In the genomic region with DNA sequence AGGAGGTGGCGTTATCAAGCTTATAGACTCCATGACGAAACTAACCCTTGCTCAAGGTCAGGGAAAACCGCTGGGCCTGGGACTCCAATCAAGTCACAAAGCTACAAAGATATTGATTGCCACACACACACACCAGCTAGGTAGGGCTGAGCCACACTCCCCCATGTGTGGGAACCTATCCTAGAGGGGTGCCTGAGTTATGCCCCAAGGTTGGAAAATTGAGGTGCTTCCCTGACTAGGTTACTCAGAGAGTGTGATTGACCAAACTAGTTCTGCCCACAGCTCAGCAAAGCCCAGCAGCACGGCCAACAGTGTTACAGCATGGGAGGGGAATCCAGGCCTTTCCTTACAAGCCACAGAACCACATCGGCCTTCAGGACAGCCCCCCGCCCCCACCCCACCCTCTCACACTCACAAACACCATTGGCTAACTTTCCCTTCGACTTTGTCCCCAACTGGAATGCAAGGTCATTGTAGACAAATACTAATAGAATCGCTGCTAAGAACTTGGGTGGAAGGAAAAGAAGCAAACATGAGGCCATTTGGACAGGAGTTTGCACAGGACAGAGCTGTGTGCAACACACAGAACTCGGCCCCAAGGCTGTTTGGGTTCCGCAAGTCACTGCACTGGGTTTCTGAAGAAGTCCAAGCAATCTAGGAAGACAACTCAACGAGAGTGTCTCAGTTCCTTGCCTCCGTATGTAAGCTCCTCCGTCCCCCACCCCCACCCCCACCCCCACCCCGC, we compare ENCODE assay signal across 15 mouse cellular contexts. TPM values are rescaled to one million over a fixed set of nuclear protein-coding genes. Genes with fewer than 3 reads are reported as not detected.
DNase-seq lines count a peak whose midpoint lies in the region; ATAC-seq lines count a peak whose summit lies in the region.
"Had no signal": no experiment of that assay in that cellular context is flagged by ENCODE, and none has a peak within 500 bp of the region (broad histone marks: within the 10 kb centered on the region; RNA-seq: fewer than 3 reads in every experiment).

No protein-coding gene starts in this region.

- intact Hi-C loops in heart, postnatal 25 days (cut with DNase I): no loop called here

- H3K27me3 ChIP-seq in heart, embryonic 10.5 days (ENCODE audit: insufficient read depth, poor library complexity, severe bottlenecking): peaks cover 33% of the 10 kb centered on the region
- H3K27me3 ChIP-seq in intestine, embryonic 16.5 days (replicated peaks; ENCODE audit: control insufficient read depth, insufficient read depth, low read length): no peaks in the 10 kb centered on the region
- peaks cover 27% of the 10 kb centered on the region for H3K27me3 ChIP-seq in liver, embryonic 13.5 days
- H3K27me3 ChIP-seq: forebrain, embryonic 15.5 days had no signal

- no peaks in the 10 kb centered on the region for H3K9me3 ChIP-seq in heart, embryonic 10.5 days
- no peaks in the 10 kb centered on the region for H3K9me3 ChIP-seq in intestine, embryonic 16.5 days (ENCODE audit: control insufficient read depth, low read length)
- H3K9me3 ChIP-seq in liver, embryonic 13.5 days (replicated peaks): no peaks in the 10 kb centered on the region
- H3K9me3 ChIP-seq: embryonic facial prominence, embryonic 15.5 days; forebrain, embryonic 15.5 days; midbrain, embryonic 13.5 days had no signal

- WGBS in heart, embryonic 10.5 days: 54% methylated on average over 14 of the region's 14 CpGs
- 46% methylated on average over 14 of the region's 14 CpGs for WGBS in intestine, embryonic 16.5 days
- WGBS in liver, embryonic 13.5 days (ENCODE audit: insufficient replicate concordance): 44% methylated on average over 14 of the region's 14 CpGs

- H3K4me1 ChIP-seq in heart, embryonic 10.5 days: peaks cover 36% of the 10 kb centered on the region
- peaks cover 14% of the 10 kb centered on the region; the same call in 1 of the 2 replicates for H3K4me1 ChIP-seq in intestine, embryonic 16.5 days (ENCODE audit: control insufficient read depth, insufficient read depth, low read length)
- peaks cover 30% of the 10 kb centered on the region for H3K4me1 ChIP-seq in liver, embryonic 13.5 days (replicated peaks)

- peak; percentile 70 for ATAC-seq in intestine, embryonic 16.5 days
- peak; percentile 55 for ATAC-seq in liver, embryonic 13.5 days (ENCODE audit: low read depth)
- ATAC-seq: forebrain, embryonic 15.5 days; midbrain, embryonic 13.5 days had no signal

- no peaks in the 10 kb centered on the region for H3K36me3 ChIP-seq in heart, embryonic 10.5 days
- no peaks in the 10 kb centered on the region for H3K36me3 ChIP-seq in intestine, embryonic 16.5 days (ENCODE audit: control insufficient read depth, insufficient read depth, low read length)
- peaks cover 4% of the 10 kb centered on the region; the same call in 1 of the 2 replicates for H3K36me3 ChIP-seq in liver, embryonic 13.5 days
- H3K36me3 ChIP-seq: embryonic facial prominence, embryonic 15.5 days; forebrain, embryonic 15.5 days; midbrain, embryonic 13.5 days had no signal

- no peak overlapping the region for H3K9ac ChIP-seq in intestine, embryonic 16.5 days (ENCODE audit: low read depth, low read length)
- H3K9ac ChIP-seq in liver, embryonic 13.5 days: no peak overlapping the region
- H3K9ac ChIP-seq: embryonic facial prominence, embryonic 15.5 days; forebrain, embryonic 15.5 days; midbrain, embryonic 13.5 days had no signal

- DNase-seq in heart, embryonic 10.5 days (ENCODE audit: low spot score): no peak
- no peak for DNase-seq in heart, postnatal 25 days (ENCODE audit: low spot score)
- peak; percentile 75 for DNase-seq in 416B (ENCODE audit: low read depth)
- DNase-seq in liver, embryonic 13.5 days: no peak
- no peak for DNase-seq in layer of hippocampus, postnatal 10 days (ENCODE audit: low spot score in 2 of 2)
- no peak for DNase-seq in layer of hippocampus, adult 18-20 months (ENCODE audit: low spot score in 2 of 2)
- DNase-seq in urinary bladder, postnatal 14 days (ENCODE audit: low spot score): no peak

- no peak overlapping the region for H3K4me2 ChIP-seq in intestine, embryonic 16.5 days (ENCODE audit: low read depth, low read length)
- 0 out of 2 replicates have a peak overlapping the region, but pooled peaks have one; percentile 26 for H3K4me2 ChIP-seq in liver, embryonic 13.5 days
- H3K4me2 ChIP-seq: embryonic facial prominence, embryonic 15.5 days; forebrain, embryonic 15.5 days; midbrain, embryonic 13.5 days had no signal

- 0 out of 2 replicates have a peak overlapping the region, but pooled peaks have one; percentile 16 for H3K4me3 ChIP-seq in heart, embryonic 10.5 days
- H3K4me3 ChIP-seq in intestine, embryonic 16.5 days (ENCODE audit: low read length): no peak overlapping the region
- no peak overlapping the region for H3K4me3 ChIP-seq in liver, embryonic 13.5 days (replicated peaks)
- H3K4me3 ChIP-seq: embryonic facial prominence, embryonic 15.5 days; forebrain, embryonic 15.5 days; midbrain, embryonic 13.5 days had no signal

- H3K27ac ChIP-seq in heart, embryonic 10.5 days: peak overlapping the region; percentile 72
- peak overlapping the region; percentile 86 for H3K27ac ChIP-seq in intestine, embryonic 16.5 days (ENCODE audit: low read length)
- peak overlapping the region; percentile 78 for H3K27ac ChIP-seq in liver, embryonic 13.5 days
- H3K27ac ChIP-seq: embryonic facial prominence, embryonic 15.5 days; forebrain, embryonic 15.5 days; midbrain, embryonic 13.5 days had no signal

RNA-seq across cellular contexts. Expression of a gene that starts 4.7 kb away (rescaled TPM):
- polyA plus RNA-seq in heart, embryonic 10.5 days (2016; fragmentation: Nextera tagmentation; extraction: Ambion mirVana): 0.64 and 1.3 TPM in 2 replicates
- 1 to 10 TPM; 1.1 to 1.5 TPM for total RNA-seq in heart, postnatal 25 days (2021)
- polyA plus RNA-seq in intestine, embryonic 16.5 days (2015; fragmentation: Nextera tagmentation; extraction: Ambion mirVana): 1.2 and 1.5 TPM in 2 replicates
- 2.0 and 2.2 TPM in 2 replicates for polyA plus RNA-seq in liver, embryonic 13.5 days (2015; fragmentation: Nextera tagmentation; extraction: Ambion mirVana)
- total RNA-seq in layer of hippocampus, postnatal 10 days (2021): 1 to 10 TPM; 7.6 to 8.1 TPM
- total RNA-seq in layer of hippocampus, adult 18-20 months (2021): 10 to 100 TPM; 16.7 to 17.3 TPM

RNA-seq across cellular contexts. Expression of a gene that starts 14.2 kb away (rescaled TPM):
- polyA plus RNA-seq in heart, embryonic 10.5 days (2016; fragmentation: Nextera tagmentation; extraction: Ambion mirVana): not detected in 2 replicates
- not detected for total RNA-seq in heart, postnatal 25 days (2021)
- 0.11 TPM in 1 of 2 replicates, not detected in the other for polyA plus RNA-seq in intestine, embryonic 16.5 days (2015; fragmentation: Nextera tagmentation; extraction: Ambion mirVana)
- not detected in 2 replicates for polyA plus RNA-seq in liver, embryonic 13.5 days (2015; fragmentation: Nextera tagmentation; extraction: Ambion mirVana)
- total RNA-seq in layer of hippocampus, postnatal 10 days (2021): not detected
- total RNA-seq in layer of hippocampus, adult 18-20 months (2021): 1 to 10 TPM in 1 of 2 experiments, under 1 TPM in 1; 0.20 to 1.0 TPM
- total RNA-seq: granulocyte monocyte progenitor cell, adult 5-6 weeks; hematopoietic stem cell, adult 5-6 weeks; layer of hippocampus, postnatal 14 days had no signal
- polyA plus RNA-seq: forebrain, embryonic 15.5 days; midbrain, embryonic 13.5 days had no signal

RNA-seq across cellular contexts. Expression of a gene that starts 16.0 kb away (rescaled TPM):
- 14.3 and 16.5 TPM in 2 replicates for polyA plus RNA-seq in heart, embryonic 10.5 days (2016; fragmentation: Nextera tagmentation; extraction: Ambion mirVana)
- total RNA-seq in heart, postnatal 25 days (2021): 1 to 10 TPM; 7.9 to 8.2 TPM
- 21.7 and 22.9 TPM in 2 replicates for polyA plus RNA-seq in intestine, embryonic 16.5 days (2015; fragmentation: Nextera tagmentation; extraction: Ambion mirVana)
- polyA plus RNA-seq in liver, embryonic 13.5 days (2015; fragmentation: Nextera tagmentation; extraction: Ambion mirVana): 16.3 and 18.2 TPM in 2 replicates
- total RNA-seq in layer of hippocampus, postnatal 10 days (2021): 10 to 100 TPM; 22.5 to 23.0 TPM
- total RNA-seq in layer of hippocampus, adult 18-20 months (2021): 10 to 100 TPM; 19.0 to 19.9 TPM

RNA-seq across cellular contexts. Expression of a gene that starts 25.8 kb away (rescaled TPM):
- 0.23 and 0.65 TPM in 2 replicates for polyA plus RNA-seq in heart, embryonic 10.5 days (2016; fragmentation: Nextera tagmentation; extraction: Ambion mirVana)
- under 1 TPM; 0.10 to 0.34 TPM for total RNA-seq in heart, postnatal 25 days (2021)
- 0.06 TPM in 1 of 2 replicates, not detected in the other for polyA plus RNA-seq in intestine, embryonic 16.5 days (2015; fragmentation: Nextera tagmentation; extraction: Ambion mirVana)
- polyA plus RNA-seq in liver, embryonic 13.5 days (2015; fragmentation: Nextera tagmentation; extraction: Ambion mirVana): 0.06 and 0.12 TPM in 2 replicates
- total RNA-seq in layer of hippocampus, postnatal 10 days (2021): 10 to 100 TPM; 28.6 to 31.9 TPM
- 10 to 100 TPM; 43.3 to 44.8 TPM for total RNA-seq in layer of hippocampus, adult 18-20 months (2021)
- total RNA-seq: granulocyte monocyte progenitor cell, adult 5-6 weeks; hematopoietic stem cell, adult 5-6 weeks had no signal
- polyA plus RNA-seq: embryonic facial prominence, embryonic 15.5 days had no signal

RNA-seq across cellular contexts. Expression of a gene that starts 29.0 kb away (rescaled TPM):
- polyA plus RNA-seq in heart, embryonic 10.5 days (2016; fragmentation: Nextera tagmentation; extraction: Ambion mirVana): 0.26 and 0.34 TPM in 2 replicates
- under 1 TPM in 1 of 2 experiments, not detected in 1; 0.20 TPM for total RNA-seq in heart, postnatal 25 days (2021)
- 0.06 and 0.11 TPM in 2 replicates for polyA plus RNA-seq in intestine, embryonic 16.5 days (2015; fragmentation: Nextera tagmentation; extraction: Ambion mirVana)
- polyA plus RNA-seq in liver, embryonic 13.5 days (2015; fragmentation: Nextera tagmentation; extraction: Ambion mirVana): 0.07 and 0.14 TPM in 2 replicates
- under 1 TPM; 0.14 to 0.16 TPM for total RNA-seq in layer of hippocampus, postnatal 10 days (2021)
- total RNA-seq in layer of hippocampus, adult 18-20 months (2021): under 1 TPM; 0.66 to 0.79 TPM
- total RNA-seq: granulocyte monocyte progenitor cell, adult 5-6 weeks; hematopoietic stem cell, adult 5-6 weeks had no signal
- polyA plus RNA-seq: limb, embryonic 14.5 days had no signal
